7 mouse cellular contexts compared by ENCODE assay signal in genomic region chr9:78615401-78616021, GRCm38 (mm10). TPM values are rescaled to one million over a fixed set of nuclear protein-coding genes. Genes with fewer than 3 reads are reported as not detected.
DNase-seq lines count a peak whose midpoint lies in the region; ATAC-seq and TF ChIP-seq lines count a peak whose summit lies in the region.

Gene Cd109 (plus strand): TSS chr9:78615546.

- peaks cover 19% of the 10 kb centered on the region for H3K4me1 ChIP-seq in embryonic facial prominence, embryonic 13.5 days
- H3K4me1 ChIP-seq in heart, embryonic 13.5 days: peaks cover 16% of the 10 kb centered on the region
- 0 out of 2 replicates have a peak, but pooled peaks cover 6% of the 10 kb centered on the region for H3K4me1 ChIP-seq in small intestine, adult 2 months (ENCODE audit: control insufficient read depth, insufficient read depth, insufficient read length, low read length)

- TF ChIP-seq POLR2A in small intestine, adult 2 months (IDR thresholded peaks at IDR 0.05; ENCODE audit: low read depth, low read length): no peak

- H3K36me3 ChIP-seq in C2C12 (ENCODE audit: control insufficient read depth, insufficient read depth): no peaks in the 10 kb centered on the region
- H3K36me3 ChIP-seq in embryonic facial prominence, embryonic 13.5 days: no peaks in the 10 kb centered on the region
- no peaks in the 10 kb centered on the region for H3K36me3 ChIP-seq in heart, embryonic 13.5 days
- H3K36me3 ChIP-seq in macrophage (ENCODE audit: inconsistent target): no peaks in the 10 kb centered on the region
- no peaks in the 10 kb centered on the region for H3K36me3 ChIP-seq in small intestine, adult 2 months (ENCODE audit: control insufficient read depth, insufficient read depth, low read length)

- under 1% methylated on average over 43 of the region's 43 CpGs for WGBS in embryonic facial prominence, embryonic 13.5 days
- WGBS in heart, embryonic 13.5 days: under 1% methylated on average over 43 of the region's 43 CpGs
- WGBS in macrophage (ENCODE audit: missing documents): 1% methylated on average over 42 of the region's 43 CpGs
- 2% methylated on average over 43 of the region's 43 CpGs for WGBS in small intestine, adult 2 months

- peak within 1 kb of the TSS; percentile 92 for H3K4me2 ChIP-seq in embryonic facial prominence, embryonic 13.5 days
- peak within 1 kb of the TSS; percentile 94 for H3K4me2 ChIP-seq in heart, embryonic 13.5 days

- H3K79me3 ChIP-seq in C2C12 (ENCODE audit: low read depth): no peaks in the 10 kb centered on the region

- no peaks in the 10 kb centered on the region for H3K9me3 ChIP-seq in embryonic facial prominence, embryonic 13.5 days
- H3K9me3 ChIP-seq in heart, embryonic 13.5 days: no peaks in the 10 kb centered on the region

- H3K4me3 ChIP-seq in C2C12 (ENCODE audit: insufficient read depth, poor library complexity, severe bottlenecking) (peak within 1 kb of the TSS; percentile 32), macrophage (ENCODE audit: inconsistent target) (peak within 1 kb of the TSS; percentile 32)
- H3K4me3 ChIP-seq in embryonic facial prominence, embryonic 13.5 days: peak within 1 kb of the TSS; percentile 68
- H3K4me3 ChIP-seq in heart, embryonic 13.5 days: peak within 1 kb of the TSS; percentile 76
- H3K4me3 ChIP-seq in small intestine, adult 2 months (ENCODE audit: low read depth, low read length): peak within 1 kb of the TSS; percentile 52

- ATAC-seq in embryonic facial prominence, embryonic 13.5 days (ENCODE audit: insufficient number of reproducible peaks, insufficient read depth, low FRiP score, low TSS enrichment, low read depth): peak; percentile 48
- ATAC-seq in heart, embryonic 13.5 days (ENCODE audit: extremely low read depth, insufficient number of reproducible peaks, low FRiP score, low TSS enrichment): no peak

- TF ChIP-seq CTCF in C2C12 (IDR thresholded peaks at IDR 0.05; ENCODE audit: control insufficient read depth, insufficient read depth, insufficient read length): no peak
- no peak for TF ChIP-seq CTCF in small intestine, adult 2 months (IDR thresholded peaks at IDR 0.05; ENCODE audit: extremely low read depth, insufficient read length, insufficient replicate concordance, low read depth, low read length)

- H3ac ChIP-seq in C2C12 (ENCODE audit: control insufficient read depth, insufficient read length, low read depth): peak within 1 kb of the TSS; percentile 51

- H3K27me3 ChIP-seq in C2C12 (ENCODE audit: control insufficient read depth, insufficient read depth, insufficient read length): no peaks in the 10 kb centered on the region
- H3K27me3 ChIP-seq in embryonic facial prominence, embryonic 13.5 days: no peaks in the 10 kb centered on the region
- peaks cover 30% of the 10 kb centered on the region for H3K27me3 ChIP-seq in heart, embryonic 13.5 days (replicated peaks)
- peaks cover 20% of the 10 kb centered on the region for H3K27me3 ChIP-seq in small intestine, adult 2 months (ENCODE audit: control insufficient read depth, insufficient read depth, low read length)

- DNase-seq in ES-CJ7 (ENCODE audit: low read depth, low spot score): peak; percentile 81
- DNase-seq in kidney, postnatal 4 days: peak; percentile 57 to 72

- H3K27ac ChIP-seq in embryonic facial prominence, embryonic 13.5 days: peak within 1 kb of the TSS; percentile 68; the same call in 1 of the 2 replicates
- H3K27ac ChIP-seq in heart, embryonic 13.5 days (replicated peaks): no peak within 1 kb of the TSS
- no peak within 1 kb of the TSS for H3K27ac ChIP-seq in macrophage
- no peak within 1 kb of the TSS for H3K27ac ChIP-seq in small intestine, adult 2 months (ENCODE audit: insufficient read depth, low read depth, low read length)

- H3K9ac ChIP-seq in embryonic facial prominence, embryonic 13.5 days: peak within 1 kb of the TSS; percentile 84
- H3K9ac ChIP-seq in heart, embryonic 13.5 days: peak within 1 kb of the TSS; percentile 83

- H3K79me2 ChIP-seq in C2C12 (ENCODE audit: control insufficient read depth, insufficient read depth) (no peaks in the 10 kb centered on the region), macrophage (ENCODE audit: inconsistent target) (no peaks in the 10 kb centered on the region)

TF ChIP-seq in C2C12, 6 proteins besides CTCF, POLR2A, EP300 and RAD21:
- TF ChIP-seq MAX (IDR thresholded peaks at IDR 0.05) (no peak), MYOG (IDR thresholded peaks at IDR 0.05; ENCODE audit: control insufficient read depth, extremely low read depth, insufficient read length) (no peak), FOSL1 (IDR thresholded peaks at IDR 0.05; ENCODE audit: insufficient read depth, low read length, poor library complexity, severe bottlenecking) (no peak), MYOD1 (IDR thresholded peaks at IDR 0.05; ENCODE audit: control insufficient read depth, insufficient read length, low read depth) (no peak), CEBPB (IDR thresholded peaks at IDR 0.05; ENCODE audit: low read depth) (no peak), USF1 (IDR thresholded peaks at IDR 0.05; ENCODE audit: low read depth) (no peak)

RNA-seq across cellular contexts. Expression of gene Cd109, which starts in this region (rescaled TPM):
- 5.9 TPM for polyA plus RNA-seq in C2C12 (2012; fragmentation: generic; extraction: Trizol)
- 13.1 and 14.0 TPM in 2 replicates for polyA plus RNA-seq in embryonic facial prominence, embryonic 13.5 days (2015; fragmentation: Nextera tagmentation; extraction: Ambion mirVana)
- polyA plus RNA-seq in heart, embryonic 13.5 days (2015; fragmentation: Nextera tagmentation; extraction: Ambion mirVana): 2.6 and 2.8 TPM in 2 replicates
- total RNA-seq in macrophage (2018; cell fraction: chromatin; rRNA removed): 10 to 100 TPM in 5 of 26 experiments, 1 to 10 TPM in 16, under 1 TPM in 5; 0.65 to 35.7 (median 4.0) TPM
- total RNA-seq in macrophage (2018; cell fraction: cytosol; rRNA removed): 1 to 10 TPM in 16 of 26 experiments, under 1 TPM in 10; 0.52 to 9.8 (median 3.1) TPM
- total RNA-seq in macrophage (2018; cell fraction: nucleus; rRNA removed): 10 to 100 TPM in 6 of 26 experiments, 1 to 10 TPM in 17, under 1 TPM in 3; 0.63 to 16.6 (median 4.1) TPM
- polyA plus RNA-seq in macrophage (2018): 1.9 to 5.9 TPM (median 4.9 TPM) in 3 replicates
- 0.08 and 0.25 TPM in 2 replicates for polyA plus RNA-seq in small intestine, adult 2 months (2012; rRNA removed)
